Mouse (Mus musculus): ENCODE measurements around the gene Rbfox1.

DNA sequence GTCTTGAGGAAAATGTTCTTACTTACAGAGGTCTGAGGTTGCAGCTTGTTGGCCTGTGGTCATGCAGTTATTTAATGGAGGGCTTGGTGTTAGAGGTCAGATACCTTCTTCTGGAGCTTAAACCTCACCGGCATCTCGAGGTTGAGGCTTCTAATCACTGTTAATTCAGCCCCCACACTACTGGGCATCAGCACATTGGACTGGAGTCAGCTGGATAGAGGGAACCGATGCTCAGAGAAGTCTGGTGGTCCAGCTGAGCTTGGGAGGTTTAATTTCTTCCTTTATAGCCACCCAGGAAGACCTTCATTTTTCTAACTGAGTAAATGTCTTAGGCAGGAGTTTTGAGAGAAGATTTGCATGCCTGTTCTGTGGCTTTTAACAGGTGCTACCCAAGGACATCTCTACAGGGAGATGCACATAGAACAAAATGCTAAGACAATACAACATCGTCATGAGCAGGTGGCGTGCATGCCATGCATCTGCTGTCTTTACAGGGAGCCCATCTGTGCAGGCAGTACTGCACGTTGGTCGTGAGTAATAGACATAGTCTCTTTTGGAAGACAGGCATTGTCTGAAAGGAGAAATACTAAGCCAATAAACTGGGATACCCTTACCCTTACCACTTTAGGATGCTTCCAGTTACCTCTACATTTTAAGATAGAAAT is 199.7 kb downstream of the Rbfox1 start:
- TF ChIP-seq MAX (IDR thresholded peaks at IDR 0.05) (no peak), CTCF (IDR thresholded peaks at IDR 0.05; ENCODE audit: control insufficient read depth, insufficient read depth, insufficient read length) (no peak), FOSL1 (IDR thresholded peaks at IDR 0.05; ENCODE audit: insufficient read depth, low read length, poor library complexity, severe bottlenecking) (no peak), MYOG (IDR thresholded peaks at IDR 0.05; ENCODE audit: control insufficient read depth, extremely low read depth, insufficient read length) (no peak), USF1 (IDR thresholded peaks at IDR 0.05; ENCODE audit: low read depth) (no peak), MYOD1 (IDR thresholded peaks at IDR 0.05; ENCODE audit: control insufficient read depth, insufficient read length, low read depth) (no peak)

Data from C2C12 (cell line).